Mouse (Mus musculus): ENCODE measurements around the gene Socs4.
A peak's percentile ranks its signal among the peaks of the same experiment; 100 is the strongest.

Socs4 gene

DNA sequence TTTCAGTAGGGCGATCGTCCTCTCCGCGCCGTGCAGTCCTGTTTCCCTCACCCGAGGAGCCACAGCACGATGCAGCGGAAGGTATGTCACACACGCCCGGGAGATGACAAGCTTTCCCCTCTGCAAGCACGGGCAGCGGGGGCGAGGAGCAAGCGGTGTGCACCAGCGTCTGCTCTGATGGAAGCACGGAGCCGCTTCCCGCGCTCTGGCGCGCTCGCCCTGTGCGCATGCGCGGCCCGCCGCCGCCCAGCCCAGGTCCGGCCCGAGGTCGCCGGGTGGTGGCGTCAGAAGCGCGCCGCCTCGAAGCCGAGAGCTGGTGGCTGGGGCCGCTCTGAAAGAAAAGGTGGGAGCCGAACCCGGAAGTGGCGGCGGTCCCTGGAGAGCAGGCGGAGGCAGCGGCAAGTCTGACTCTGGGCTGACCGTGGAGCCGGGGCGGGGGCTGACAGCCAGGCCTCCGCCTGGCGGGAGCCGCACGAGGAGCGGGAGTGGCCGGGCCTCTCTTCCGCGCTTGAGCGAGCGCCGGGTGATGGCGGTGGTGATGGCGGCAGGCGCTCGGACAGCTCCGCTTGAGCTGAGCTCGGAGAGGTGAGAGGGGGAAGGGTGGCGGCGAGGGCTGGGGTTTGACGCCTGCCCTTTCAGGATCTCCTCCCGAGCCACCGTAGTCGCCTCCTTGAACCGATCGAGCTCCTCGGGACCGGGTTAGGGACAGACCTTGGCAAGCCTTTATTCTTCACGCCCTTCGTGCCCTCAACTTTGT is at the start of gene Socs4, which contains the start of gene Wdhd1:
Socs4 (plus strand) TSS at position 295 of the 757 bp plus-strand sequence.
Wdhd1 (minus strand) TSS at position 221 of the 757 bp plus-strand sequence.
- DNase-seq = peak; percentile 97

DNA sequence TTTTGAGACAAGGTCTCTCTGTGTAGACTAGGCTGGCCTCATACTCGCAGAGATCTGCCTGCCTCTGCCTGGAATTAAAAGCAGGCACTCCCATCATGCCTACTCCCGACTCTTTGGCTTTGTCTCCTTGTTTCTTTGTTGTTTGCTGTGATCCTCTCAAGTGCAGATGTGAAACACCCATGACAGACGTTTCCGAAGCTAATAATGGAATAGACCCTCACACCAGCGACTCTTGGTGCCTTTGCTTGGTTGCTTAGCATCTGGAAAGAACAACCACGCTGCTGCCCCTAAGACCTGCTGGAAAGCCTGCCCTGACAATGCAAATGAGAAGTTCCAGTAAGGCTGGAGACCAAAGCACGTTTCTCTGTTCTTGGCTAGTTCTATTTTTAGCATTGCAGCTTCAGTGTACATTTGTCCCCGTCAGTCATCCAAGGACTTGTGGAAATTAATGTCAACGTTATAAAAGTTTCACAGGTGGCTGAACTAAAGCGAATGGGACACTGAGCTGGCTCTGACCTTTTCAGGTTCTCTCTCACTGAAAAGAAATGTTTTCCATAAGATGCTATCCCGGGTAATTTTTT is 46.8 kb upstream of the Socs4 start:
- DNase-seq = no peak

DNA sequence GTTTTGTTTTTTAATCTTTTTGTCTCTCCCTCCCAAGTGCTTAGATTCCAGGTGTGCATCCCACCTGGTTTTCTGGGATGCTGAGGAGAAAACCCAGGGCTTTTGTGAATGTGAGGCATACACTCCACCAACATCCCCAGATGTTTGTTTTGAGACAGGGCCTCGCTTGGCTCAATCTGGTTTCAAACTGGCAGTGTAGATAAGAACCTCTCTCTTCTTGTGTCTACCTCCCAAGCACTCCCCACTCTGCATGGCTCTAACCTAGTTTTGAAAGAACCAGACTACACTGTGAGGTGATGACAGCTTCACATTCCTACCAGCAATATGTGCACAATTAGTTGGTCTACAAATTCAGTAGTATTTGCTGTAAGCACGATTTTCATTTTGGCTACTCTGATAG is 43.1 kb upstream of the Socs4 start:
- no peak for DNase-seq

DNA sequence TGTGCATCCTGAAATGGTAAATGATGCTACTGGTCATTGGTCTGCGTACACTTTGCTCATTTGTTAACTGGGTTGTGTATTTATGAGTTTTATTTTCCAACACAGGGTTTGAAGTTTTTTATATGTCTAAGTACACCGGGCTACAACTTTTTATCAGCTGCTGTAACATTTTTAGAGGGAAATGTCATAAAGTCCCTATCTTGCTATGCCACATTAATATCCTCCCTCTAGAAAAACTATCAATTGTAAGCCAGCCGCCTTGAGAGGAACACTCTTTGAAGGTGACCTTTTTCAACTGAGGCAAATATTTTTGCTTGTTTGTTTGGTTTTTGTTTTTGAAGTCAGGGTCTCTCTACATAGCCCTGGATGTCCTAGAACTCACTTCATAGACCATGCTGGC is 42.7 kb upstream of the Socs4 start:
- no peak for DNase-seq

- peak; percentile 24 for DNase-seq
Measured at GRCm38 (mm10) chr14:47234526-47235250, 42.0 kb upstream of the Socs4 start.

- DNase-seq = no peak
Measured at GRCm38 (mm10) chr14:47236491-47236890, 40.2 kb upstream of the Socs4 start.

- no peak for DNase-seq
Measured at GRCm38 (mm10) chr14:47237286-47237685, 39.4 kb upstream of the Socs4 start.

DNA sequence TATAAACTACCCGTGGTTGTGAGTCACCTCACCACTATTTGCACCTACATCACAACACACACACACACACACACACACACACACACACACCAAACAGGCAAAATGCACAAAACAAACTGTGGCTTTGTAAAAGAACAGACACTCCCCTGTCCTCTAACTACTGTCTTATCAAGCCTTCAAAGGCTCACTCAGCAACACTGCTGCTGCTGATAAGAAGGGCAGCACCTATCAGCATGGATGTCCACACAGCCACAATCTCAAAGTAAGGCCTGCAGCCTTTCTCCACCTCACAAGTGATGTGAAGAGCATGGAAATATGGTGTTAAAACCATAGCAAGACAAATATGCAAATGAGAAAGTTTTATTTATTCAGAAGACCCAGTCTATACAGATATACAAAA is 36.1 kb upstream of the Socs4 start:
- no peak for DNase-seq

DNA sequence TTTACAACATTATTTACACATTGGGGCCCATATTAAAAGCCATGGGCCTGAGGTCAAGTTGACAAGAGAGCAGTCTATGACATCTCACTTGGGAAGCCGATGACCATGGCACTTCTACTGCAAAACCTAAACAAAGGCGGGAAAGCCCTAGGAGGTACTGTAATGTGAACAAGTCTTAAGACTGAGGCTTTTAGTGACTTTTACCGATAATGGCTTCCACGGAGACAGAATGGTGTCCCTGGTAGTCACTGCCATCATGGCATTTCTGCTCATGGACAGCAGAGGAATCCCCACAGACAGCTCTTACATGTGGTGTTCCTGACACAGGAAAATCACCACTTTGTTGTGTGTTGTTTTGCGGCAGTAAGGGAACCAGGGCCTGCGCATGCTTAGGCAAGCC is 35.7 kb upstream of the Socs4 start:
- no peak for DNase-seq

GRCm38 (mm10) chr14:47242753-47243152 is 34.0 kb upstream of the Socs4 start:
- DNase-seq = no peak

- peak; percentile 29 for DNase-seq
Measured at GRCm38 (mm10) chr14:47249839-47250238, 26.9 kb upstream of the Socs4 start.

- no peak for DNase-seq
Measured at GRCm38 (mm10) chr14:47264866-47265265, 11.9 kb upstream of the Socs4 start.

DNA sequence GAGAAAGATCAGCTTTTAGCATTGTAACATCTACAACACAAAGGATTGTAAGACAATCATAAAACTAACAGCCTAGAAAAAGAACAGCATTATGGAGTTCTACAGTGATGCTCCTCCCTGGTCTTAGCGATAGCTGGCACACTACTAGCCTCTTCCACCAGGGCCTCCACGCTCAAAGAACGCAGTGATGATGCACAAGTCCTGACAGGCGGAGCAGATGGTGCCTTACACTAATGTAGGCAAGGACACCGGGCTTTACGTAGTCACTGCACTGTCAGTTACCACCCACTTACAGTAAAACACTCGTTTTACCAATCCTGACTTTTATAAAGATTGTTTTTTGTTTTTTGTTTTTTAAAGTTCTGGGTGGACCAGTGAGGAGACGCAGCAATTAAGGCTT is 10.9 kb upstream of the Socs4 start:
- no peak for DNase-seq

DNA sequence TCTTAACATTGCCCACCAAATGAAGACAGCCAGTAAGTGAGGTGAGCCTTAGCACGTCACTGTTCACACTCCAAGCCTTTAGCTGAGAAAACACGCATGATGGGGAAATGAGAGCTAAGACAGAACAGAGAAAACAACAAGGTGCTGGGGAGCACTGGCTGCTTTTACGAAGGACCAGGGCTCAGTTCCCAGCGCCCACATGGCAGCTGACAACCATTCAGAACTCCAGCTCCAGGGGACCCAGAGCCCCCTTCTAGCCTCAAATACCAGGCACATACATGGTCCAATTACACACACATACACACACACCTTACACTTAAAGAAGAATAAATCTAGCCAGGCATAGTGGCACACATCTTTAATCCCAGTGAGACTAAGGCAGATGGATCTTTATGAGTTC is 7.7 kb upstream of the Socs4 start:
- no peak for DNase-seq

DNA sequence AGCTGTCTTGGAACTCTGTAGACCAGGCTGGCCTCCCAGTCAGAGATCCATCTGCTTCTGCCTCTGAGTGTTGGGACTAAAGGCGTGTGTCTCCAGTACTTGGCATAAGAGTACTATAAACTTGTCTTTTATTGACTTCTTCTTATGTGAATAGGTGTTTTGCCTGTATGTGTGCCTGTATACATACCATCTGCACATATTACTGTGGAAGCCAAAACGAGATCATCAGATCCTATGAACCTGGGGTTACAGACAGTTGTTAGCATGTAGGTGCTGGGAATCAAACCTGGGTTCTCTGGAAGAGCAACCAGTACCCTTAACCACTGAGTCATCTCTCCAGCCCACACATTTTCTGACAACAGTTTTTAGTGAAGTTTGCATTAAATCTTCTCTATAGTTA is 7.0 kb upstream of the Socs4 start:
- DNase-seq = no peak

- DNase-seq = no peak
Measured at GRCm38 (mm10) chr14:47273751-47274150, 3.0 kb upstream of the Socs4 start.

DNA sequence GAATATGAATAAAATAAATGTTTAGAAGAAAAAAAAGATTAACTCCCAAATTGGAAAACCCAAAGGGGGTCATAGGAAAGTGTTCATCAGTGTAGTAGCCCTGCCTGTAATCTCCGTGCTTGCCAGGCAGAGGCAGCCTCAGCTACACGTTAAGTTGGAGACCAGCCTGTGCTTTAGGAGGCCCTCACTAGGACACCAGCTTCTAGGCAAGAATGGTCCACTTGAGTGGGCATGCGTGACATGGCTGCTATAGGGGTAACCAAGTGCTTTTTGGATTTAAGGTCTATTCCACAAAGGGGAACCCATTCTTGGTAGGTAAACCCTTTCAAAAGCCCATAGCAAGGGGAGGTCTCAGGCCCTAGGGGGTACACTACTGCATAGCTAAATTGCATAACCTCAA is 1.3 kb upstream of the Socs4 start:
- no peak for DNase-seq

GRCm38 (mm10) chr14:47276036-47276603 is 611 bp upstream of the Socs4 start:
- DNase-seq = no peak

DNA sequence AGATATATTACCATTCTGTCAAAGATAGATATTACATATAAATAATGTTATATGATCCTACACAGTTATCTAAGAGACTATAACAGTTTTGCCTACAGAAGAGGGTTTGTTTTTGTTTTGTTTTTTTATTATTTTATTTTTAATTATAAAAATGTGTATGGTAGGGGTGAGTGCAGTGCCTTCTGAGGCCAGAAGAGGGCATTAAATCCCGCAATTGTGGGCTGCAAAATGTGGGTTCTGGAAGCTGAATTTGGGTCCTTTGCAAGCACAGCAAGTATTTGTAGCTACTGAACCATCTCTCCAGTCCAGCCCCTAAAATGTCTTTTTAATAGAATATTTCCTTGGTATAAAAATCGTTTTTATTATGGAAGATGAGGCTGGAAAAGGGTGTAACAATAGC is 2.3 kb downstream of the Socs4 start:
- DNase-seq = no peak

- no peak for DNase-seq
Measured at GRCm38 (mm10) chr14:47281535-47281934, 4.8 kb downstream of the Socs4 start.

DNA sequence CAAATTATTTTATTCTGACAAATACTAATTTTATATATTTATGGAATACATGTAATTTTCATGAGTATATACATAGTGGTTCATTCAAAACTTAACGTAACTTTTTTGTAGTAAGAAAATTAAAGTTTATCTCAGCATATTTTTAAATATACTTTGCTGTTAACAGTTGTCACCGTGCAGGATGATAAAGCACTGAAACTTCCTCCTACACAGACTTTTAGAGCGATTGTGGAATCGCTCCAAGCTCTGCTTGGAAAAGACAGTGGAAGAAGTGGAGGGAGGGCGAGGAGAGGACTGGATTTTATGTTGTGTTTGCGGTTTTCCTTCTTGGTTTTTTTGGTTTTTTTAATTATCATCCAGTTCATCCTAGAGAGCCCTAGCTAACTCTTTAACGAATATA is 6.8 kb downstream of the Socs4 start:
- no peak for DNase-seq

GRCm38 (mm10) chr14:47285271-47285670 is 8.5 kb downstream of the Socs4 start:
- no peak for DNase-seq

- no peak for DNase-seq
Measured at GRCm38 (mm10) chr14:47286215-47286614, 9.5 kb downstream of the Socs4 start.

GRCm38 (mm10) chr14:47287021-47287420 is 10.3 kb downstream of the Socs4 start:
- DNase-seq = no peak

Measured in thymus, postnatal 14 days (tissue).